Mouse (Mus musculus): Measurements from ENCODE around the gene Olfr318. TPM values are rescaled to one million over a fixed set of nuclear protein-coding genes. Genes with fewer than 3 reads are reported as not detected.
"Not testable (repeated sequence)": the region's sequence is repeated elsewhere in the genome, so short reads cannot be mapped to it uniquely, and the experiment has no call there.

Olfr318 gene
- not detected for total RNA-seq (2022)

- no peak for DNase-seq (ENCODE audit: low spot score)
Observed at GRCm38 (mm10) chr11:58723914-58724313, at the start of gene Olfr318. Gene Olfr318 (minus strand): TSS chr11:58724014.

GRCm38 (mm10) chr11:58772888-58773287 is 49.1 kb upstream of the Olfr318 start, which contains the start of gene Olfr315:
Gene Olfr315 (plus strand): TSS chr11:58773188.
- DNase-seq (ENCODE audit: low spot score) = no peak

GRCm38 (mm10) chr11:58752434-58752833 is 28.6 kb upstream of the Olfr318 start, which contains the start of gene Olfr316:
Gene Olfr316 (plus strand): TSS chr11:58752734.
- DNase-seq (ENCODE audit: low spot score) = no peak

GRCm38 (mm10) chr11:58751096-58751495 is 27.3 kb upstream of the Olfr318 start:
- not testable (repeated sequence) for DNase-seq (ENCODE audit: low spot score)

GRCm38 (mm10) chr11:58738792-58739262 is 15.0 kb upstream of the Olfr318 start, which contains the start of gene Olfr317:
Gene Olfr317 (minus strand): TSS chr11:58739212.
- DNase-seq (ENCODE audit: low spot score) = no peak

GRCm38 (mm10) chr11:58733372-58733771 is 9.6 kb upstream of the Olfr318 start:
- no peak for DNase-seq (ENCODE audit: low spot score)

- not testable (repeated sequence) for DNase-seq (ENCODE audit: low spot score)
Observed at GRCm38 (mm10) chr11:58727896-58728650, 4.3 kb upstream of the Olfr318 start.

GRCm38 (mm10) chr11:58719701-58720100 is 4.1 kb downstream of the Olfr318 start:
- DNase-seq (ENCODE audit: low spot score) = no peak

- not testable (repeated sequence) for DNase-seq (ENCODE audit: low spot score)
Observed at GRCm38 (mm10) chr11:58717723-58718122, 6.1 kb downstream of the Olfr318 start.

DNA sequence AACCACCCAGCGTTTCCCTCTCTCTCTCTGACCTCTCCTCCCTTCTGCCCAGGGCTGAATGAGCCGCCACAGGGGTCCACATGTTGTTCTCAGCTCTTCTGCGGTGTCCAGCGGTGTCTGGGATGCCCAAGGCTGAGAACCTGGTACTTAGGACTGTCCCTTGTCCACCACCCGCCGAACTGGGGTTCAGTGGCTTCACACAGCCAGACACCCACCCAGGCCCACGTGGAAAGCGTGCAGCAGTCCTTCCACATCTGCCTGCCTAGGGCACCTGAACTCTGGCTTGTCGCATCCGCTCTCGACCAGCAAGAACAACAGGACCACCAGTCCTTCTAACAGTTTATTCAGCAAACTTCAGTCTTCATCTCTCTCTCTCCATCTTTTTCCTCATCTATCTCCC is 14.7 kb downstream of the Olfr318 start:
- DNase-seq (ENCODE audit: low spot score) = no peak

GRCm38 (mm10) chr11:58698862-58699261 is 25.0 kb downstream of the Olfr318 start, which contains the start of gene Olfr319:
Gene Olfr319 (plus strand): TSS chr11:58699162.
- no peak for DNase-seq (ENCODE audit: low spot score)

GRCm38 (mm10) chr11:58680799-58681198 is 43.0 kb downstream of the Olfr318 start, which contains the start of gene Olfr320:
Gene Olfr320 (plus strand): TSS chr11:58681099.
- no peak for DNase-seq (ENCODE audit: low spot score)

DNA sequence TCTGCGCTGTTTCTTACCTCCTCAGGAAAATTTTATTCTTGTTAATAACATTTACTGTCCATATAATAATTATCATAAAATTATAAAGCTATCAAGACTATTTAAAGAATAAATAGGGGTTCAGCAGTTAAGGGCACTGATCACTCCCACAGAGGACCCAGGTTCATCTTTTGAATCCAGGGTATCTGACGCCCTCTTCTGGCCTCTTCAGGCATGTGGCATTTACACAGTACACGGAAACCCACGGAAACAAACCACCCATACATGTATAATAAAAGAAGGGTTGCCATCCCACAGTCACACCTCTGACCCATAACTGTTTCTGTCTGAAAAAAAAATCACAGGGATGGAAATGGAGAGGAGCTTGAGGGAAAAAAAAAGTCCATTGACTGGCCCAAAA is 52.0 kb downstream of the Olfr318 start:
- no peak for DNase-seq (ENCODE audit: low spot score)

DNA sequence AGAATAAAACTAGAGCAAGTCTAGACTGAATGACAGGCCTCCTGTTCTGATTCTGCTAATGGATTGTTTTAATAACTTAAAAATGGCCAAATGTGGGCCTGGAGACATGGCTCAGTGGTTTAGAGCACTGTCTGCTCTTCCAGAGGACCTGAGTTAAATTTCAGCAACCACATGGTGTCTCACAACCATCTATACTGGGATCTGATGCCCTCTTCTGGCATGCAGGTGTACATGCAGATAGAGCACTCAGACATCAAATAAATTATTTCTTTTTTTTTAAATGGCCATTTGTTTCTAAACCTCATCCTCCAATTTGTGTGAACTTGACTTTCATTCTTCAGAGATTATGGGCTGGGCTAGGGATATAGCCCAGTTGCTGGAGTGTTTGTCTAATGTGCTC is 54.6 kb downstream of the Olfr318 start:
- no peak for DNase-seq (ENCODE audit: low spot score)

Other genes starting within 250 kb of the Olfr318 start
- gene Olfr332, start 231.5 kb downstream of the Olfr318 start, total RNA-seq (2022) = not detected
- not detected for gene Olfr331, start 221.4 kb downstream of the Olfr318 start, total RNA-seq (2022)
- gene Olfr330, start 189.2 kb downstream of the Olfr318 start, total RNA-seq (2022) = not detected
- gene Olfr329-ps, start 177.6 kb downstream of the Olfr318 start, total RNA-seq (2022) = not detected
- gene Olfr328, start 168.4 kb downstream of the Olfr318 start, total RNA-seq (2022) = not detected
- not detected for gene Olfr224, start 153.5 kb downstream of the Olfr318 start, total RNA-seq (2022)
- gene Olfr325, start 146.3 kb downstream of the Olfr318 start, total RNA-seq (2022) = not detected
- gene Olfr324, start 128.9 kb downstream of the Olfr318 start, total RNA-seq (2022) = not detected
- 1 to 10 TPM; 3.2 to 9.2 (median 6.2) TPM for gene 2210407C18Rik, start 107.9 kb downstream of the Olfr318 start, total RNA-seq (2022)
- not detected for gene Olfr323, start 93.5 kb downstream of the Olfr318 start, total RNA-seq (2022)
- not detected for gene Trim58, start 83.5 kb downstream of the Olfr318 start, total RNA-seq (2022)
- gene Olfr322, start 65.2 kb downstream of the Olfr318 start, total RNA-seq (2022) = not detected
- not detected for gene Olfr320, start 42.9 kb downstream of the Olfr318 start, total RNA-seq (2022)
- gene Olfr319, start 24.9 kb downstream of the Olfr318 start, total RNA-seq (2022) = not detected
- gene Olfr317, start 15.2 kb upstream of the Olfr318 start, total RNA-seq (2022) = not detected
- gene Olfr316, start 28.7 kb upstream of the Olfr318 start, total RNA-seq (2022) = not detected
- not detected for gene Olfr315, start 49.2 kb upstream of the Olfr318 start, total RNA-seq (2022)
- not detected for gene Olfr314, start 58.9 kb upstream of the Olfr318 start, total RNA-seq (2022)
- under 1 TPM in 2 of 4 experiments, not detected in 2; 0.52 to 0.69 TPM for gene Fam183b, start 77.9 kb upstream of the Olfr318 start, total RNA-seq (2022)
- gene Olfr313, start 91.0 kb upstream of the Olfr318 start, total RNA-seq (2022) = not detected
- gene Olfr312, start 105.2 kb upstream of the Olfr318 start, total RNA-seq (2022) = not detected
- gene Olfr311, start 115.2 kb upstream of the Olfr318 start, total RNA-seq (2022) = not detected
- gene Gm12258, start 123.1 kb upstream of the Olfr318 start, total RNA-seq (2022) = 1 to 10 TPM; 1.1 to 2.5 (median 1.6) TPM
- 1 to 10 TPM; 1.6 to 3.1 (median 1.9) TPM for gene 2810021J22Rik, start 143.2 kb upstream of the Olfr318 start, total RNA-seq (2022)
- gene Zfp39, start 180.2 kb upstream of the Olfr318 start, total RNA-seq (2022) = 1 to 10 TPM; 3.0 to 4.5 (median 4.1) TPM
- under 1 TPM in 1 of 4 experiments, not detected in 3; 0.09 TPM for gene Btnl10, start 193.9 kb upstream of the Olfr318 start, total RNA-seq (2022)
- gene Rnf187, start 214.9 kb upstream of the Olfr318 start, total RNA-seq (2022) = 100 to 1,000 TPM; 165 to 184 (median 175) TPM
- 1 to 10 TPM in 3 of 4 experiments, not detected in 1; 1.3 to 1.4 (median 1.3) TPM for gene Hist3h2ba, start 224.9 kb upstream of the Olfr318 start, total RNA-seq (2022)
- 10 to 100 TPM; 10.5 to 17.8 (median 16.0) TPM for gene Hist3h2a, start 230.7 kb upstream of the Olfr318 start, total RNA-seq (2022)
- under 1 TPM in 3 of 4 experiments, not detected in 1; 0.06 to 0.20 (median 0.08) TPM for gene Trim17, start 230.7 kb upstream of the Olfr318 start, total RNA-seq (2022)

Data from heart, adult 8-10 months (tissue).